Mouse (Mus musculus): ENCODE data around the gene Ly6g6e. TPM values are rescaled to one million over a fixed set of nuclear protein-coding genes. Genes with fewer than 3 reads are reported as not detected.

Ly6g6e gene
- total and polyA plus RNA-seq, 2 experiments: 0.33 to 0.37 TPM

- H3K27ac ChIP-seq (replicated peaks; ENCODE audit: insufficient read depth, low read depth, low read length): peak overlapping the region; percentile 94
- H3K4me1 ChIP-seq (ENCODE audit: control insufficient read depth, insufficient read depth, low read length): peaks cover 20% of the 10 kb centered on the region
- peak; percentile 80 for DNase-seq (ENCODE audit: extremely low read depth, low read depth, low spot score)
- peak overlapping the region; percentile 92 for H3K9ac ChIP-seq (ENCODE audit: low read depth, low read length)
- H3K4me3 ChIP-seq (ENCODE audit: insufficient read depth, low read depth, low read length): peak overlapping the region; percentile 95
- H3K79me2 ChIP-seq (ENCODE audit: control insufficient read depth, insufficient read depth, low read length): peaks cover 22% of the 10 kb centered on the region
- no peaks in the 10 kb centered on the region for H3K27me3 ChIP-seq (ENCODE audit: control insufficient read depth, insufficient read depth, low read length)
- H3K36me3 ChIP-seq (ENCODE audit: control insufficient read depth, insufficient read depth, low read length): peaks cover 11% of the 10 kb centered on the region; the same call in 1 of the 2 replicates
- TF ChIP-seq POLR2A (IDR thresholded peaks at IDR 0.05; ENCODE audit: extremely low read depth, insufficient read depth, low read length) (0 out of 2 replicates have a peak, but pooled peaks have one; percentile 23), CTCF (IDR thresholded peaks at IDR 0.05; ENCODE audit: low read depth, low read length) (no peak)
- 18% methylated on average over 6 of the region's 6 CpGs for WGBS
Observed at GRCm38 (mm10) chr17:35125578-35125977, 48.9 kb downstream of the Ly6g6e start.

GRCm38 (mm10) chr17:35126206-35126611 lies 49.5 kb downstream of the Ly6g6e start, which contains the start of gene D17H6S53E:
Gene D17H6S53E (plus strand): TSS chr17:35126373.
- DNase-seq (ENCODE audit: extremely low read depth, low read depth, low spot score): peak; percentile 56
- H3K27me3 ChIP-seq (ENCODE audit: control insufficient read depth, insufficient read depth, low read length): no peaks in the 10 kb centered on the region
- H3K79me2 ChIP-seq (ENCODE audit: control insufficient read depth, insufficient read depth, low read length): peaks cover 18% of the 10 kb centered on the region; the same call in 1 of the 2 replicates
- peak within 1 kb of the TSS; percentile 94 for H3K27ac ChIP-seq (replicated peaks; ENCODE audit: insufficient read depth, low read depth, low read length)
- H3K4me3 ChIP-seq (ENCODE audit: insufficient read depth, low read depth, low read length): peak within 1 kb of the TSS; percentile 95
- peaks cover 11% of the 10 kb centered on the region; the same call in 1 of the 2 replicates for H3K36me3 ChIP-seq (ENCODE audit: control insufficient read depth, insufficient read depth, low read length)
- TF ChIP-seq POLR2A (IDR thresholded peaks at IDR 0.05; ENCODE audit: extremely low read depth, insufficient read depth, low read length) (peak; percentile 69; the same call in 1 of the 2 replicates), CTCF (IDR thresholded peaks at IDR 0.05; ENCODE audit: low read depth, low read length) (no peak)
- H3K9ac ChIP-seq (ENCODE audit: low read depth, low read length): peak within 1 kb of the TSS; percentile 92
- WGBS: under 1% methylated on average over 36 of the region's 36 CpGs
- H3K4me1 ChIP-seq (ENCODE audit: control insufficient read depth, insufficient read depth, low read length): peaks cover 21% of the 10 kb centered on the region

GRCm38 (mm10) chr17:35127017-35127416 lies 50.3 kb downstream of the Ly6g6e start:
- Histone ChIP-seq H3K79me2 (ENCODE audit: control insufficient read depth, insufficient read depth, low read length) (peaks cover 18% of the 10 kb centered on the region; the same call in 1 of the 2 replicates), H3K4me3 (ENCODE audit: insufficient read depth, low read depth, low read length) (peak overlapping the region; percentile 95; the same call in 1 of the 2 replicates), H3K27me3 (ENCODE audit: control insufficient read depth, insufficient read depth, low read length) (no peaks in the 10 kb centered on the region), H3K27ac (replicated peaks; ENCODE audit: insufficient read depth, low read depth, low read length) (peak overlapping the region; percentile 94), H3K9ac (ENCODE audit: low read depth, low read length) (peak overlapping the region; percentile 92), H3K4me1 (ENCODE audit: control insufficient read depth, insufficient read depth, low read length) (peaks cover 21% of the 10 kb centered on the region), H3K36me3 (ENCODE audit: control insufficient read depth, insufficient read depth, low read length) (peaks cover 11% of the 10 kb centered on the region; the same call in 1 of the 2 replicates)
- DNase-seq (ENCODE audit: extremely low read depth, low read depth, low spot score): no peak
- 42% methylated on average over 13 of the region's 13 CpGs for WGBS
- TF ChIP-seq POLR2A (IDR thresholded peaks at IDR 0.05; ENCODE audit: extremely low read depth, insufficient read depth, low read length) (no peak), CTCF (IDR thresholded peaks at IDR 0.05; ENCODE audit: low read depth, low read length) (no peak)

Other genes starting within 250 kb of the Ly6g6e start
Only the 30 nearest of the 46 such genes appear.
- gene Hspa1b, start 117.7 kb upstream of the Ly6g6e start, total RNA-seq (2014; rRNA removed): 3.6 and 10.1 TPM in 2 replicates
- 10.0 and 11.2 TPM in 2 replicates for gene Hspa1b, start 117.7 kb upstream of the Ly6g6e start, polyA plus RNA-seq (2012; rRNA removed)
- gene Gm20481, start 107.0 kb upstream of the Ly6g6e start, total RNA-seq (2014; rRNA removed): not detected in 2 replicates
- not detected in 2 replicates for gene Gm20481, start 107.0 kb upstream of the Ly6g6e start, polyA plus RNA-seq (2012; rRNA removed)
- gene Hspa1a, start 104.7 kb upstream of the Ly6g6e start, total RNA-seq (2014; rRNA removed): 0.18 and 0.60 TPM in 2 replicates
- 0.45 TPM in 2 replicates for gene Hspa1a, start 104.7 kb upstream of the Ly6g6e start, polyA plus RNA-seq (2012; rRNA removed)
- gene Hspa1l, start 104.2 kb upstream of the Ly6g6e start, total RNA-seq (2014; rRNA removed): 0.18 TPM in 1 of 2 replicates, not detected in the other
- gene Hspa1l, start 104.2 kb upstream of the Ly6g6e start, polyA plus RNA-seq (2012; rRNA removed): 0.05 TPM in 1 of 2 replicates, not detected in the other
- 7.9 and 11.1 TPM in 2 replicates for gene Lsm2, start 95.0 kb upstream of the Ly6g6e start, total RNA-seq (2014; rRNA removed)
- gene Lsm2, start 95.0 kb upstream of the Ly6g6e start, polyA plus RNA-seq (2012; rRNA removed): 55.1 and 63.0 TPM in 2 replicates
- 11.8 and 27.5 TPM in 2 replicates for gene Vars, start 75.9 kb upstream of the Ly6g6e start, total RNA-seq (2014; rRNA removed)
- gene Vars, start 75.9 kb upstream of the Ly6g6e start, polyA plus RNA-seq (2012; rRNA removed): 39.8 and 52.7 TPM in 2 replicates
- 0.07 and 0.09 TPM in 2 replicates for gene Vwa7, start 60.3 kb upstream of the Ly6g6e start, total RNA-seq (2014; rRNA removed)
- 0.16 and 0.27 TPM in 2 replicates for gene Vwa7, start 60.3 kb upstream of the Ly6g6e start, polyA plus RNA-seq (2012; rRNA removed)
- gene Sapcd1, start 48.9 kb upstream of the Ly6g6e start, total RNA-seq (2014; rRNA removed): 0.54 TPM in 1 of 2 replicates, not detected in the other
- 0.66 TPM in 1 of 2 replicates, not detected in the other for gene Sapcd1, start 48.9 kb upstream of the Ly6g6e start, polyA plus RNA-seq (2012; rRNA removed)
- 1.0 and 2.0 TPM in 2 replicates for gene Msh5, start 30.2 kb upstream of the Ly6g6e start, total RNA-seq (2014; rRNA removed)
- 1.1 and 3.9 TPM in 2 replicates for gene Msh5, start 30.2 kb upstream of the Ly6g6e start, polyA plus RNA-seq (2012; rRNA removed)
- gene Clic1, start 26.9 kb upstream of the Ly6g6e start, total RNA-seq (2014; rRNA removed): 15.9 and 20.3 TPM in 2 replicates
- 12.2 and 16.8 TPM in 2 replicates for gene Clic1, start 26.9 kb upstream of the Ly6g6e start, polyA plus RNA-seq (2012; rRNA removed)
- 3.0 and 3.6 TPM in 2 replicates for gene Ddah2, start 17.9 kb upstream of the Ly6g6e start, total RNA-seq (2014; rRNA removed)
- 3.8 and 3.9 TPM in 2 replicates for gene Ddah2, start 17.9 kb upstream of the Ly6g6e start, polyA plus RNA-seq (2012; rRNA removed)
- not detected in 2 replicates for gene Ly6g6c, start 11.5 kb upstream of the Ly6g6e start, total RNA-seq (2014; rRNA removed)
- gene Ly6g6c, start 11.5 kb upstream of the Ly6g6e start, polyA plus RNA-seq (2012; rRNA removed): not detected in 2 replicates
- 0.18 TPM in 1 of 2 replicates, not detected in the other for gene Mpig6b, start 10.7 kb upstream of the Ly6g6e start, total RNA-seq (2014; rRNA removed)
- 0.06 TPM in 1 of 2 replicates, not detected in the other for gene Mpig6b, start 10.7 kb upstream of the Ly6g6e start, polyA plus RNA-seq (2012; rRNA removed)
- 0.47 TPM in 1 of 2 replicates, not detected in the other for gene Ly6g6d, start 1.2 kb downstream of the Ly6g6e start, total RNA-seq (2014; rRNA removed)
- gene Ly6g6d, start 1.2 kb downstream of the Ly6g6e start, polyA plus RNA-seq (2012; rRNA removed): 0.24 and 0.67 TPM in 2 replicates
- not detected in 2 replicates for gene Ly6g6f, start 8.7 kb downstream of the Ly6g6e start, total RNA-seq (2014; rRNA removed)
- 0.07 TPM in 2 replicates for gene Ly6g6f, start 8.7 kb downstream of the Ly6g6e start, polyA plus RNA-seq (2012; rRNA removed)
- gene Abhd16a, start 12.4 kb downstream of the Ly6g6e start, total RNA-seq (2014; rRNA removed): 62.2 and 63.3 TPM in 2 replicates
- 78.4 and 83.0 TPM in 2 replicates for gene Abhd16a, start 12.4 kb downstream of the Ly6g6e start, polyA plus RNA-seq (2012; rRNA removed)
- gene Ly6g5c, start 31.4 kb downstream of the Ly6g6e start, total RNA-seq (2014; rRNA removed): not detected in 2 replicates
- gene Ly6g5c, start 31.4 kb downstream of the Ly6g6e start, polyA plus RNA-seq (2012; rRNA removed): not detected in 2 replicates
- 0.40 and 0.46 TPM in 2 replicates for gene Ly6g5b, start 38.5 kb downstream of the Ly6g6e start, total RNA-seq (2014; rRNA removed)
- 0.26 and 0.62 TPM in 2 replicates for gene Ly6g5b, start 38.5 kb downstream of the Ly6g6e start, polyA plus RNA-seq (2012; rRNA removed)
- 9.6 and 9.8 TPM in 2 replicates for gene Gpank1, start 44.6 kb downstream of the Ly6g6e start, total RNA-seq (2014; rRNA removed)
- 10.5 and 11.4 TPM in 2 replicates for gene Gpank1, start 44.6 kb downstream of the Ly6g6e start, polyA plus RNA-seq (2012; rRNA removed)
- 60.9 and 111 TPM in 2 replicates for gene Csnk2b, start 45.2 kb downstream of the Ly6g6e start, total RNA-seq (2014; rRNA removed)
- gene Csnk2b, start 45.2 kb downstream of the Ly6g6e start, polyA plus RNA-seq (2012; rRNA removed): 215 and 228 TPM in 2 replicates
- 9.8 and 11.4 TPM in 2 replicates for gene D17H6S53E, start 49.5 kb downstream of the Ly6g6e start, total RNA-seq (2014; rRNA removed)
- 12.4 and 18.3 TPM in 2 replicates for gene D17H6S53E, start 49.5 kb downstream of the Ly6g6e start, polyA plus RNA-seq (2012; rRNA removed)
- 432 and 465 TPM in 2 replicates for gene Apom, start 55.1 kb downstream of the Ly6g6e start, total RNA-seq (2014; rRNA removed)
- gene Apom, start 55.1 kb downstream of the Ly6g6e start, polyA plus RNA-seq (2012; rRNA removed): 510 and 575 TPM in 2 replicates
- gene Bag6, start 58.3 kb downstream of the Ly6g6e start, total RNA-seq (2014; rRNA removed): 28.1 and 40.9 TPM in 2 replicates
- gene Bag6, start 58.3 kb downstream of the Ly6g6e start, polyA plus RNA-seq (2012; rRNA removed): 88.4 and 119 TPM in 2 replicates
- 12.4 and 23.2 TPM in 2 replicates for gene Prrc2a, start 88.0 kb downstream of the Ly6g6e start, total RNA-seq (2014; rRNA removed)
- 103 and 144 TPM in 2 replicates for gene Prrc2a, start 88.0 kb downstream of the Ly6g6e start, polyA plus RNA-seq (2012; rRNA removed)
- gene Aif1, start 99.2 kb downstream of the Ly6g6e start, total RNA-seq (2014; rRNA removed): 8.6 and 13.3 TPM in 2 replicates
- 1.6 and 2.5 TPM in 2 replicates for gene Aif1, start 99.2 kb downstream of the Ly6g6e start, polyA plus RNA-seq (2012; rRNA removed)
- 10.2 and 13.0 TPM in 2 replicates for gene Lst1, start 111.5 kb downstream of the Ly6g6e start, total RNA-seq (2014; rRNA removed)
- gene Lst1, start 111.5 kb downstream of the Ly6g6e start, polyA plus RNA-seq (2012; rRNA removed): 5.9 and 11.8 TPM in 2 replicates
- gene Ltb, start 117.5 kb downstream of the Ly6g6e start, total RNA-seq (2014; rRNA removed): 1.8 and 3.0 TPM in 2 replicates
- 2.6 and 4.7 TPM in 2 replicates for gene Ltb, start 117.5 kb downstream of the Ly6g6e start, polyA plus RNA-seq (2012; rRNA removed)
- gene Tnf, start 125.1 kb downstream of the Ly6g6e start, total RNA-seq (2014; rRNA removed): 0.13 TPM in 1 of 2 replicates, not detected in the other
- gene Tnf, start 125.1 kb downstream of the Ly6g6e start, polyA plus RNA-seq (2012; rRNA removed): 0.15 and 0.29 TPM in 2 replicates
- gene Lta, start 128.4 kb downstream of the Ly6g6e start, total RNA-seq (2014; rRNA removed): 0.27 TPM in 1 of 2 replicates, not detected in the other
- 0.06 TPM in 1 of 2 replicates, not detected in the other for gene Lta, start 128.4 kb downstream of the Ly6g6e start, polyA plus RNA-seq (2012; rRNA removed)
- 0.37 TPM in 1 of 2 replicates, not detected in the other for gene Gm16181, start 143.9 kb downstream of the Ly6g6e start, total RNA-seq (2014; rRNA removed)
- not detected in 2 replicates for gene Gm16181, start 143.9 kb downstream of the Ly6g6e start, polyA plus RNA-seq (2012; rRNA removed)

Data from liver, adult 2 months (tissue).